Mouse (Mus musculus) ES-CJ7 (cell line): ENCODE data around the gene Gusb.

Experiments used
- DNase-seq: peaks from one replicate; pipeline ENCODE4 v3.0.0; 2011; ENCODE audit warnings: low read depth, low spot score

The Gusb gene

DNA sequence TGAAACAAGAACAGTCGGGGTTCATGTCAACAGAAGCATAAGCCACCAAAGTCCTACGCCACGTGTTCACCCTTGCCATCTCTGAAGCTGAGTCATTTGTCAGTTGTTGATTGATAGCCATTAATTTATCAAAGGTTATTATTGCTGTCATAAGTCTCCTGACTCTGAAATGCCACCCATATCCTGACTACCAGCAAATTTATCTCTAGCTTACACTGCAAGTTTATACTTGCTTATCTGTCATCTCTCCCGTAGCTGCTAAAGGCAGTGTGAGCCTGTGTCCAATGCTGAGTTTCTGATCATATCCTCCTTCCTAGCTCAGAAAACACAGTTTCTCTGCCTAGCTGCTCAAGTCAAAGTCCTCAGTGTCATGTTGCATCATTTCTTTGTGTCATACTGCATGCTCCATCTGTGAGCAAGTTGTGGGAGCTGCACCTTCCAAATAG is 28.0 kb downstream of the Gusb start:
- no peak for DNase-seq

DNA sequence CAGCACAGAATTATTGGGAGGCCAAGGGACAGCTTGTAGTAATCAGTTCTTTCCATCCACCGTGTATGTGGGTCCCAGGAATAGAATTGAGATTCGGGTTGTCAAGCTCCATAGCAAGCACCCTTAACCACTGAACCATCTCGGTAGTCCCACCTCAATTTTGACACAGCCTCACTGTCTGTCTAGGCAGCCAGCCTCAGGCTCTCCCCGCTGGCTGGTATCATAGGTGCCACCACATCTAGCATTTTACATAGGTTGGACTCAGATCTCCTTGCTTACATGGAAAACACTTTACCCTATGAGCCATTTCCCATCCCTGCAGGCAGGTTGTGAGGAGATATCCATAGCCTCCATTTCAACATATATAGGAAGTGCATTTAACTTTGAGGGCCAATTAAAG is 28.5 kb downstream of the Gusb start:
- DNase-seq = no peak

DNA sequence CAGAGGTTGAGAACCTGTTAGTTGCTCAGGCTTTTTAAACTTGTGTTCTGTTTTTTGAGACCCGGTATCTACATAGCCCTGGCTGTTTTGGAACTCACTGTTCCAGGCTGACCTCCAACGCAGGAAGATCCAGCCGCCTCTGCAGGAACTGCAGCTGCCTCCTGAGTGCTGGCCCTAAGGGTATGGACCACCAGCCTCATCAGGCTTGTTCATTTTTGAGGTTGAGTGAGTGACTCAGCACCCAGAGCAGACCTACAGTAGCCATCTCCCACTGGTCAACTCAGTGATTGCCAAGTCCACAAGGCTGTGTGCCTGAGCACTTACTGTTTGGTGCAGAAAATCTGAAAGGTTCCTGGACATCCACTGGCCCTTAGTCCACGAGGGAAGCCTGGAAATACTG is 31.4 kb downstream of the Gusb start:
- no peak for DNase-seq

DNA sequence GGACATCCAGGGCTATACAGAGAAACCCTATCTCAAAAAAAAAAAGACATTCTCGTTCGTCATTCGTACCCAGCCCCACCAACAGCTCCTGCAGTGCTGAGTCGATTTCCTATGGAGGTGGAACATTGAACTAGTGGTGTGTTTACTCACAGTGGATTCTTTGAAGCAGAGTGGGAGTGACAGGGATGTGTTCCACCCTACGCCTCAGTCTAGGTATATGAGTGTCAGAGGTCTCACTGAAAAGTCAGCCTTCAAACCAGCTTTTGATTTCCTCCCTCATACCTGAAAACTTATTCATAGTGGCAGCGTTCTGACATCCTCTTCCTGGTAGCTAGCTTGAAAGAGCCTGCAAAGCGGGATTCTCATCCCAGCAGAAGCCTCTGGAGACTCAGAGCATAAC is 34.4 kb downstream of the Gusb start:
- no peak for DNase-seq

GRCm38 (mm10) chr5:129966448-129966847 is 36.4 kb downstream of the Gusb start:
- peak; percentile 53 for DNase-seq

- DNase-seq = no peak
These were observed 39.6 kb downstream of the Gusb start for GRCm38 (mm10) chr5:129963224-129963623.

- no peak for DNase-seq
These were observed 47.1 kb downstream of the Gusb start for GRCm38 (mm10) chr5:129955792-129956191.

GRCm38 (mm10) chr5:129954473-129955254 is 48.2 kb downstream of the Gusb start:
- DNase-seq = no peak

DNA sequence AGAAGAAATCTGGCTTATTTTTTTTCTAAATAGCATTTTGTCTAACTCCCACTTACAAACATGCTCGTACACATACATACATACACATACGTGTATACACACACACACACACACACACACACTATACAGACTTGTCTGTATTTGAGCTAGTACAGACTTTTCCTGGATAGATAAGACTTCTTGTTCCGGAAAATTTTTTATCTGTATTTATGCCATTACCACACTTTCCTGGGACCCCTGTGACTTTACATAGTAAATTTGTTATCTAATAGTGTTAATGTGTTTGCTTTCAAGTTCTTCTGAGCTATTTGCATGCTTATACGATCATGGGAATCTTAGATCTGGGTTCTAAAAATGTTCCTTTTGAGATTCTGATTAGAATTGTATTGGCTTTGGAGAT is 50.7 kb downstream of the Gusb start:
- DNase-seq = no peak

DNA sequence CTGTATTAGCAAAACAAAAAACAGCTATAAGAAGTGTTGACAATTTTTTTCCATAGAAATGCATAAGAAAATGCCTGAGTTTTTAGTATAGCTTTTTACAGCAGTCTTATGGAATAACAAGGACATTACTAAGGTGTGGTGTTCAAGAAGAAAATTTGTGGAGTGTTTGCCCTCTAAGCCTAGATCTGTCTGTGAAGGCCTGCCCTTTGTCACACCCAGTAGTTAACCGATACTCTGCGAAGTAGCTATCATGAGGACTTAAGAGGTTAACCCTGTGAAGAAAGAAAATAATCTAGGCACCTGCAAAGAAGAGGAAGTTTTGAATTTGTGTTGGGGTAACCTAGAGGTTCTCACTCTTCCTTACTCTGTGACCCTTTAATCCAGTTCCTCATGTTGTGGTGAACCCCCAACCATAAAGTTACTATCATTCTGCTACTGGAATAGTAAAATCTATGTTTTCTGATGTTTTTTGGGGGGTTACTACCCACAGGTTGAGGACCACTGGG is 55.3 kb downstream of the Gusb start:
- DNase-seq = no peak

GRCm38 (mm10) chr5:129943402-129943801 is 59.4 kb downstream of the Gusb start:
- no peak for DNase-seq

GRCm38 (mm10) chr5:129942073-129942939 is 60.5 kb downstream of the Gusb start:
- DNase-seq = peak; percentile 27

GRCm38 (mm10) chr5:129941495-129942045 is 61.3 kb downstream of the Gusb start, which contains the start of gene Vkorc1l1:
Gene Vkorc1l1 (plus strand): TSS chr5:129941970.
- peak; percentile 99 for DNase-seq

DNA sequence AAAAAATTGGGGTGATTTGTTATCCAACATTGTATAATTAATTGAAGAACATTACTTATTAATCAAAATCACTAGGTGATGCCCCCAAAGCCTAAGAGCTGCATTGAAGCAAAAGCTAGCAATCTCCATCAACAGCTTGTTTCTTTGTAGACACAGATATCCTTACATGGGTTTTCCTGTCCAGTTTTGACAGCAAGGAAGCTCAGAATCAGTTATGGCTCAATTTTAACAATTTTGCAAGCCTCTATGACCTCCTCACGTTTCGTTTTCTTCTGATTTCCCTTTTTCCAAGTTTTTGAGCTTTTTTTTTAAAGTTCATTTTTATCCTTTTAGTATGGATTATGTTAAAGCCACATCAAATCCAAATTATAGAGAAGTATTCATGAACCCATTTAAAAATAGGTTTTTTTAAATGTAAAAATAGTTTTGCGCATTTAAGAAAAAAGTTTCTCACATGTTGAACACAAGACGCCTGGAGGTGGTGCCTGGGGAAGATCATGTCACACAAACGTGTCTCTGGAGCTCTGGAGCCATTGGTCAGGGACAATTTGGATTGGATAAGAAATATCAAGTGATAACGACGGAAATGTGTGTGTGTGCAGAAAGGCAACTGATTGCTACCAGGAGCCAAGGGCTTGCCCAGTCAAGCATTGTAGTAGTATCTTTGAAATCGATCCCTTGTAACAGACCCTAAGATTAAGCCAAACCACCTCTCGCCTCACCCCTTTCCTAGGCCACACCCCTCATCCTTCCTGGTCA is 61.9 kb downstream of the Gusb start:
- DNase-seq = no peak

DNA sequence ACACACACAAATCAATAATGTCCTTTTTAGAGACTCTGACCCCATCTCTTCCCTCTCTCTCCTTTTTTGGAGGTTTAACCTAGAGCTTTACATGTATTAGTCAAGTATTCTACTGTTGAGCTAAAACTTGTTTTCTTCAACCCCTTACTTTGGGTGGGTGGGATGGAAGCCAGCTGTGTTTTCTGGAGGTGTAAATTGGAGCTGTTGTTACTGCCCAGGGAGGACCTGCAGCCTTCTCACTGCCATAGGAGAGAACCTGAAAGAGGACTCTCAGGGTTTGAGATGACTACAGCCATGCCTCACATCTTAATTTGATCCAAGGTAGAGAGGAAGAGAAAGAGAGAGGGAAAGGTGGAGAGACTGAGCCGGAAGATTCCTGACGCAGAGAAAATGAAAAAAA is 62.6 kb downstream of the Gusb start:
- no peak for DNase-seq
